Mouse (Mus musculus) heart, embryonic 14.5 days (tissue): Measurements from ENCODE around the gene Dusp16. TPM values are rescaled to one million over a fixed set of nuclear protein-coding genes. Genes with fewer than 3 reads are reported as not detected.

Experiments used
- ATAC-seq: fragments of 200-750 bp; cut with Nextera tagmentation; 2 replicates; pipeline ENCODE4 v1.8.0; 2017; ENCODE audit warnings: low read depth, moderate TSS enrichment; ENCODE audit not compliant: insufficient number of reproducible peaks, insufficient read depth, low FRiP score
- H3K27ac ChIP-seq, 2 experiments: fragments of 200-500 bp in 1 of 2; fragments of 300-500 bp in 1 of 2; sonication (generic) in 1 of 2; replicated peaks in 1 of 2; 2 replicates each; pipeline ENCODE4 v1.5.1; 2012 to 2014; ENCODE audit warnings: low read depth in 2 of 2, low read length in 2 of 2, control low read depth in 1 of 2, mild to moderate bottlenecking in 1 of 2, mixed read lengths in 1 of 2; ENCODE audit not compliant: control insufficient read depth in 1 of 2, insufficient read depth in 1 of 2
- H3K27me3 ChIP-seq: fragments of 300-500 bp; sonication (generic); 2 replicates; pipeline ENCODE4 v1.6.1; 2014; ENCODE audit warnings: mild to moderate bottlenecking, low read length, control low read depth; ENCODE audit not compliant: control insufficient read depth, insufficient read depth
- H3K36me3 ChIP-seq: fragments of 300-500 bp; sonication (generic); 2 replicates; pipeline ENCODE4 v1.6.1; 2014; ENCODE audit warnings: mild to moderate bottlenecking, control low read depth, low read length, mixed read lengths; ENCODE audit not compliant: control insufficient read depth, insufficient read depth
- H3K4me1 ChIP-seq, 2 experiments: fragments of 200-500 bp in 1 of 2; fragments of 300-500 bp in 1 of 2; sonication (generic) in 1 of 2; 2 replicates each; pipeline ENCODE4 v1.6.1; 2012 to 2014; ENCODE audit warnings: low read length in 2 of 2, control low read depth in 1 of 2, mixed read lengths in 1 of 2; ENCODE audit not compliant: control insufficient read depth in 2 of 2, insufficient read depth in 2 of 2
- H3K4me2 ChIP-seq: fragments of 300-500 bp; sonication (generic); 2 replicates; pipeline ENCODE4 v1.6.1; 2014; ENCODE audit warnings: mild to moderate bottlenecking, low read length
- H3K4me3 ChIP-seq, 2 experiments: fragments of 200-500 bp in 1 of 2; fragments of 300-500 bp in 1 of 2; sonication (generic) in 1 of 2; 2 replicates each; pipeline ENCODE4 v1.5.1; 2012 to 2014; ENCODE audit warnings: low read length in 2 of 2, mild to moderate bottlenecking in 2 of 2, control low read depth in 1 of 2, low read depth in 1 of 2, moderate library complexity in 1 of 2; ENCODE audit not compliant: control insufficient read depth in 1 of 2, insufficient read depth in 1 of 2
- H3K9ac ChIP-seq: fragments of 300-500 bp; sonication (generic); 2 replicates; pipeline ENCODE4 v1.6.1; 2014; ENCODE audit warnings: mild to moderate bottlenecking, low read length
- H3K9me3 ChIP-seq: fragments of 300-500 bp; sonication (generic); 2 replicates; pipeline ENCODE4 v1.6.1; 2016; ENCODE audit warnings: low read length, control low read depth; ENCODE audit not compliant: control insufficient read depth
- WGBS: fragments of 180-500 bp; shearing (Covaris S2); extraction: QIAGEN DNeasy Blood & Tissue Kit; methylation state at CpG from one replicate; pipeline ENCODE4 v1.1.7; 2014; 5-methylcytosine and 5-hydroxymethylcytosine counted together
- polyA plus RNA-seq: library from polyadenylated mRNA; unstranded; fragments of >200 nt; fragmentation: Nextera tagmentation; extraction: Ambion mirVana; gene quantifications from 2 replicates; pipeline ENCODE4 v1.2.1, GENCODE M21; 2014

The Dusp16 gene
- polyA plus RNA-seq, 1 experiment from 2014 or later, result 19.7 TPM

GRCm38 (mm10) chr6:134721729-134722269 lies 70.6 kb downstream of the Dusp16 start:
- Histone ChIP-seq H3K9me3 (no peaks in the 10 kb centered on the region), H3K27me3 (no peaks in the 10 kb centered on the region), H3K4me1 (peaks cover 2 to 13% of the 10 kb centered on the region in 2 experiments; a peak in 3 of 4 replicates), H3K4me3 (no peak overlapping the region), H3K4me2 (no peak overlapping the region), H3K9ac (no peak overlapping the region), H3K27ac (no peak overlapping the region), H3K36me3 (peaks cover 90% of the 10 kb centered on the region)
- ATAC-seq, result no peak
- 86% methylated on average over 6 of the region's 6 CpGs for WGBS

- Histone ChIP-seq H3K9me3 (no peaks in the 10 kb centered on the region), H3K36me3 (peaks cover 89% of the 10 kb centered on the region), H3K4me1 (peaks cover 4 to 23% of the 10 kb centered on the region in 2 experiments), H3K9ac (no peak overlapping the region), H3K27ac (no peak overlapping the region), H3K27me3 (no peaks in the 10 kb centered on the region), H3K4me3 (no peak overlapping the region), H3K4me2 (no peak overlapping the region)
- no peak for ATAC-seq
- WGBS, result 62% methylated on average over 5 of the region's 5 CpGs
Measured at GRCm38 (mm10) chr6:134720150-134720549, 72.3 kb downstream of the Dusp16 start.

- no peaks in the 10 kb centered on the region for H3K9me3 ChIP-seq
- no peak overlapping the region for H3K4me3 ChIP-seq
- ATAC-seq, result no peak
- no peak overlapping the region for H3K4me2 ChIP-seq
- no peak overlapping the region for H3K9ac ChIP-seq
- 87% methylated on average over 5 of the region's 5 CpGs for WGBS
- no peaks in the 10 kb centered on the region for H3K27me3 ChIP-seq
- peaks cover 4 to 23% of the 10 kb centered on the region in 2 experiments for H3K4me1 ChIP-seq
- peaks cover 85% of the 10 kb centered on the region for H3K36me3 ChIP-seq
- H3K27ac ChIP-seq, result no peak overlapping the region
Measured at GRCm38 (mm10) chr6:134719156-134719555, 73.3 kb downstream of the Dusp16 start.

- H3K36me3 ChIP-seq, result peaks cover 80% of the 10 kb centered on the region
Measured at GRCm38 (mm10) chr6:134718668-134719065, 73.8 kb downstream of the Dusp16 start.

GRCm38 (mm10) chr6:134717886-134718667 lies 74.3 kb downstream of the Dusp16 start:
- 78% methylated on average over 20 of the region's 20 CpGs for WGBS
- no peak overlapping the region for H3K27ac ChIP-seq
- H3K27me3 ChIP-seq, result no peaks in the 10 kb centered on the region
- H3K4me1 ChIP-seq, result peaks cover 4 to 28% of the 10 kb centered on the region in 2 experiments
- no peak overlapping the region for H3K9ac ChIP-seq
- H3K4me2 ChIP-seq, result no peak overlapping the region
- H3K36me3 ChIP-seq, result peaks cover 78% of the 10 kb centered on the region
- 0 out of 2 replicates have a peak, but pooled peaks have one; percentile 17 for ATAC-seq
- no peak overlapping the region for H3K4me3 ChIP-seq
- H3K9me3 ChIP-seq, result no peaks in the 10 kb centered on the region

More at GRCm38 (mm10) chr6:134718668-134719065, 73.8 kb downstream of the Dusp16 start:
- no peaks in the 10 kb centered on the region for H3K9me3 ChIP-seq
- H3K9ac ChIP-seq, result no peak overlapping the region
- no peak for ATAC-seq
- H3K4me2 ChIP-seq, result no peak overlapping the region
- H3K27me3 ChIP-seq, result no peaks in the 10 kb centered on the region
- no peak overlapping the region for H3K4me3 ChIP-seq
- no peak overlapping the region for H3K27ac ChIP-seq
- peaks cover 4 to 23% of the 10 kb centered on the region in 2 experiments for H3K4me1 ChIP-seq
- 89% methylated on average over 11 of the region's 11 CpGs for WGBS

GRCm38 (mm10) chr6:134716168-134716587 lies 76.2 kb downstream of the Dusp16 start:
- Histone ChIP-seq H3K4me3 (no peak overlapping the region), H3K27me3 (no peaks in the 10 kb centered on the region), H3K36me3 (peaks cover 67% of the 10 kb centered on the region), H3K9ac (no peak overlapping the region), H3K4me1 (peaks cover 4 to 28% of the 10 kb centered on the region in 2 experiments), H3K9me3 (no peaks in the 10 kb centered on the region), H3K4me2 (no peak overlapping the region), H3K27ac (peak overlapping the region; percentile 10 to 47; a peak in 1 of 4 replicates)
- WGBS, result 4% methylated on average over 6 of the region's 6 CpGs
- peak; percentile 65 for ATAC-seq

GRCm38 (mm10) chr6:134713897-134714296 lies 78.5 kb downstream of the Dusp16 start:
- Histone ChIP-seq H3K4me1 (peaks cover 10 to 32% of the 10 kb centered on the region in 2 experiments), H3K4me3 (no peak overlapping the region), H3K36me3 (peaks cover 45% of the 10 kb centered on the region), H3K9me3 (no peaks in the 10 kb centered on the region), H3K27me3 (no peaks in the 10 kb centered on the region), H3K4me2 (no peak overlapping the region), H3K9ac (no peak overlapping the region), H3K27ac (no peak overlapping the region)
- 71% methylated on average over 1 of the region's 1 CpGs for WGBS
- no peak for ATAC-seq
